ENCODE assay signal across 9 mouse cellular contexts in the genomic region with DNA sequence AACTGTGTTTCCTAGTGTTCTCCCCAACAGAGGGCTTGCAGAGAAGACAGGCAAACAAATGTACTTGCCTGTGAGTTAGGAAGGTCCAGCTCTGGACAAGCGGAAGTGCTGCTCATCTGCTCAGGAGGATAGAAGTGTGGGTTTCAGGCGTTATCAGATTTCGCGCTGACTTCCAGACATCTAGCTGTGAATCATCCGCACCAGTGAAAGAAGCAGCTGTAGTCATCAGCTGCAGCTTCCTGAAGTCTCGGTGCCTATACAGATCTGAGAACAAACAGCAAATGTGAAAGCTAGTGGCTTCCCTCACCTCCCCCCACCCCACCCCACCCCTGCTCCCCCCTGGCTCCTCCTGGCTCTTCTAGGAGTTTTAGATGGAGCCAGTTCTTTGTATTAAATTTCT.
DNase-seq lines count a peak whose midpoint lies in the region; ATAC-seq and TF ChIP-seq lines count a peak whose summit lies in the region.
"Had no signal": no experiment of that assay in that cellular context is flagged by ENCODE, and none has a peak within 500 bp of the region (broad histone marks: within the 10 kb centered on the region; RNA-seq: fewer than 3 reads in every experiment).

No protein-coding gene starts in this region.

- no peak overlapping the region for H3K4me3 ChIP-seq in lung, embryonic 14.5 days (ENCODE audit: low read depth, low read length)

- H3K4me2 ChIP-seq in lung, embryonic 14.5 days, result peak overlapping the region; percentile 18; the same call in 1 of the 2 replicates

- DNase-seq in embryo, embryonic 10.5 days (ENCODE audit: low spot score), result peak; percentile 27
- DNase-seq in embryo, embryonic 9.5 days (ENCODE audit: extremely low spot score), result no peak
- DNase-seq in lung, embryonic 14.5 days, result peak; percentile 23
- no peak for DNase-seq in lung, postnatal 25 days (ENCODE audit: low spot score)
- peak; percentile 80 for DNase-seq in liver
- peak; percentile 61 for DNase-seq in thymus, postnatal 25 days
- DNase-seq in cerebellum, postnatal 25 days, result no peak
- DNase-seq in gastrocnemius, postnatal 25 days, result no peak
- DNase-seq: kidney, postnatal 25 days had no signal

- WGBS in lung, embryonic 14.5 days, result 33% methylated on average over 6 of the region's 6 CpGs

- TF ChIP-seq CTCF in lung, embryonic 14.5 days (IDR thresholded peaks at IDR 0.05; ENCODE audit: low read depth), result no peak

- no peak overlapping the region for H3K9ac ChIP-seq in lung, embryonic 14.5 days

- peak overlapping the region; percentile 18; the same call in 1 of the 2 replicates for H3K27ac ChIP-seq in lung, embryonic 14.5 days (ENCODE audit: low read depth)

- H3K36me3 ChIP-seq in lung, embryonic 14.5 days (ENCODE audit: insufficient read depth), result no peaks in the 10 kb centered on the region

- no peaks in the 10 kb centered on the region for H3K9me3 ChIP-seq in lung, embryonic 14.5 days (ENCODE audit: low read depth, low read length)

- no peaks in the 10 kb centered on the region for H3K4me1 ChIP-seq in lung, embryonic 14.5 days (ENCODE audit: insufficient read depth)

- no peaks in the 10 kb centered on the region for H3K27me3 ChIP-seq in lung, embryonic 14.5 days (ENCODE audit: insufficient read depth, low read length)

- ATAC-seq in lung, embryonic 14.5 days (ENCODE audit: insufficient read depth), result 0 out of 2 replicates have a peak, but pooled peaks have one; percentile 31

Comparison
In these comparisons a context has a peak if more than half of its experiments do, and no peak if none do; other contexts are left out.
1. DNase-seq: peak in embryo, embryonic 10.5 days (single experiment), lung, embryonic 14.5 days (single experiment), liver (single experiment) and thymus, postnatal 25 days (single experiment); none in embryo, embryonic 9.5 days (single experiment), lung, postnatal 25 days (single experiment), cerebellum, postnatal 25 days (0 of 2) and gastrocnemius, postnatal 25 days (single experiment).